Mouse (Mus musculus) liver, embryonic 11.5 days (tissue): ENCODE data around the gene Rhbdf1. TPM values are rescaled to one million over a fixed set of nuclear protein-coding genes. Genes with fewer than 3 reads are reported as not detected.
A peak's percentile ranks its signal among the peaks of the same experiment; 100 is the strongest.

Experiments
- ATAC-seq: fragments of 200-750 bp; cut with Nextera tagmentation; replicated peaks from 2 replicates; pipeline ENCODE4 v1.8.0; 2017; ENCODE audit warnings: moderate number of reproducible peaks, mild to moderate bottlenecking, moderate TSS enrichment, moderate library complexity; ENCODE audit not compliant: low FRiP score
- DNase-seq: peaks from one replicate; pipeline ENCODE4 v3.0.0-alpha.2; 2017; ENCODE audit warnings: low spot score
- H3K27ac ChIP-seq: fragments of 300-500 bp; sonication (generic); 2 replicates; pipeline ENCODE4 v1.5.1; 2014; ENCODE audit warnings: mild to moderate bottlenecking, low read depth, low read length, control low read depth
- H3K27me3 ChIP-seq: fragments of 300-500 bp; sonication (generic); replicated peaks from 2 replicates; pipeline ENCODE4 v1.6.1; 2014; ENCODE audit warnings: low read length, mixed read lengths; ENCODE audit not compliant: control insufficient read depth, insufficient read depth
- H3K36me3 ChIP-seq: fragments of 300-500 bp; sonication (generic); 2 replicates; pipeline ENCODE4 v1.6.1; 2014; ENCODE audit warnings: mild to moderate bottlenecking, low read length, moderate library complexity, mixed read lengths; ENCODE audit not compliant: control insufficient read depth, insufficient read depth
- H3K4me1 ChIP-seq: fragments of 300-500 bp; sonication (generic); replicated peaks from 2 replicates; pipeline ENCODE4 v1.6.1; 2014; ENCODE audit warnings: low read length, mixed read lengths; ENCODE audit not compliant: control insufficient read depth, insufficient read depth
- H3K4me2 ChIP-seq: fragments of 300-500 bp; sonication (generic); 2 replicates; pipeline ENCODE4 v1.6.1; 2014; ENCODE audit warnings: mild to moderate bottlenecking, control low read depth, moderate library complexity
- H3K4me3 ChIP-seq: fragments of 300-500 bp; sonication (generic); 2 replicates; pipeline ENCODE4 v1.5.1; 2014; ENCODE audit warnings: low read depth, low read length, control low read depth
- H3K9ac ChIP-seq: fragments of 300-500 bp; sonication (generic); 2 replicates; pipeline ENCODE4 v1.6.1; 2014; ENCODE audit warnings: low read depth, low read length, control low read depth
- H3K9me3 ChIP-seq: fragments of 300-500 bp; sonication (generic); 2 replicates; pipeline ENCODE4 v1.6.1; 2016; ENCODE audit warnings: low read length, inconsistent platforms, mixed read lengths; ENCODE audit not compliant: control insufficient read depth
- WGBS: fragments of 180-500 bp; shearing (Covaris S2); extraction: QIAGEN DNeasy Blood & Tissue Kit; methylation state at CpG from one replicate; pipeline ENCODE4 v1.1.7; 2014; 5-methylcytosine and 5-hydroxymethylcytosine counted together
- polyA plus RNA-seq: library from polyadenylated mRNA; unstranded; fragments of >200 nt; fragmentation: Nextera tagmentation; extraction: Ambion mirVana; gene quantifications from 2 replicates; pipeline ENCODE4 v1.2.1, GENCODE M21; 2014

The Rhbdf1 gene
- polyA plus RNA-seq, 1 experiment from 2014 or later = 19.1 TPM

GRCm38 (mm10) chr11:32262674-32263415 lies 40.7 kb upstream of the Rhbdf1 start:
- DNase-seq = no peak
- peak overlapping the region; percentile 77 for H3K27ac ChIP-seq
- H3K36me3 ChIP-seq = peaks cover 3% of the 10 kb centered on the region; the same call in 1 of the 2 replicates
- 73% methylated on average over 10 of the region's 10 CpGs for WGBS
- no peak for ATAC-seq
- H3K9me3 ChIP-seq = no peaks in the 10 kb centered on the region
- H3K9ac ChIP-seq = 0 out of 2 replicates have a peak overlapping the region, but pooled peaks have one; percentile 3
- H3K27me3 ChIP-seq = no peaks in the 10 kb centered on the region
- H3K4me1 ChIP-seq = peaks cover 28% of the 10 kb centered on the region
- H3K4me2 ChIP-seq = no peak overlapping the region
- H3K4me3 ChIP-seq = no peak overlapping the region

- Histone ChIP-seq H3K9ac (peak overlapping the region; percentile 41), H3K4me1 (peaks cover 23% of the 10 kb centered on the region), H3K9me3 (no peaks in the 10 kb centered on the region), H3K27ac (peak overlapping the region; percentile 93), H3K36me3 (peaks cover 3% of the 10 kb centered on the region; the same call in 1 of the 2 replicates), H3K4me2 (peak overlapping the region; percentile 44), H3K4me3 (no peak overlapping the region), H3K27me3 (no peaks in the 10 kb centered on the region)
- DNase-seq (no peak), ATAC-seq (no peak; the same call in 1 of the 2 replicates)
- 67% methylated on average over 3 of the region's 3 CpGs for WGBS
These were observed 34.5 kb upstream of the Rhbdf1 start for GRCm38 (mm10) chr11:32256566-32256965.

- peak overlapping the region; percentile 93 for H3K27ac ChIP-seq
- 57% methylated on average over 1 of the region's 1 CpGs for WGBS
- H3K27me3 ChIP-seq = no peaks in the 10 kb centered on the region
- H3K9ac ChIP-seq = peak overlapping the region; percentile 54
- peaks cover 2% of the 10 kb centered on the region; the same call in 1 of the 2 replicates for H3K36me3 ChIP-seq
- ATAC-seq (peak; percentile 100), DNase-seq (no peak)
- H3K4me2 ChIP-seq = peak overlapping the region; percentile 48
- H3K4me1 ChIP-seq = peaks cover 27% of the 10 kb centered on the region
- H3K4me3 ChIP-seq = no peak overlapping the region
- no peaks in the 10 kb centered on the region for H3K9me3 ChIP-seq
These were observed 34.0 kb upstream of the Rhbdf1 start for GRCm38 (mm10) chr11:32256146-32256545.

- Histone ChIP-seq H3K27ac (peak overlapping the region; percentile 47), H3K9ac (no peak overlapping the region), H3K4me3 (no peak overlapping the region), H3K9me3 (no peaks in the 10 kb centered on the region), H3K4me1 (peaks cover 39% of the 10 kb centered on the region), H3K27me3 (no peaks in the 10 kb centered on the region), H3K36me3 (peaks cover 8% of the 10 kb centered on the region), H3K4me2 (no peak overlapping the region)
- DNase-seq (no peak), ATAC-seq (no peak)
- 97% methylated on average over 1 of the region's 1 CpGs for WGBS
These were observed 31.0 kb upstream of the Rhbdf1 start for GRCm38 (mm10) chr11:32253121-32253520.

- Histone ChIP-seq H3K27ac (peak overlapping the region; percentile 92), H3K4me3 (no peak overlapping the region), H3K9ac (peak overlapping the region; percentile 55), H3K36me3 (peaks cover 11% of the 10 kb centered on the region), H3K27me3 (no peaks in the 10 kb centered on the region), H3K9me3 (no peaks in the 10 kb centered on the region), H3K4me2 (peak overlapping the region; percentile 30), H3K4me1 (peaks cover 37% of the 10 kb centered on the region)
- DNase-seq (no peak), ATAC-seq (peak; percentile 98)
- WGBS = 67% methylated on average over 8 of the region's 8 CpGs
These were observed 29.0 kb upstream of the Rhbdf1 start for GRCm38 (mm10) chr11:32250880-32251763.

GRCm38 (mm10) chr11:32248350-32248749 lies 26.2 kb upstream of the Rhbdf1 start:
- H3K9ac ChIP-seq = no peak overlapping the region
- H3K4me3 ChIP-seq = no peak overlapping the region
- no peaks in the 10 kb centered on the region for H3K27me3 ChIP-seq
- peaks cover 47% of the 10 kb centered on the region for H3K4me1 ChIP-seq
- no peaks in the 10 kb centered on the region for H3K9me3 ChIP-seq
- DNase-seq = no peak
- peak overlapping the region; percentile 78; the same call in 1 of the 2 replicates for H3K27ac ChIP-seq
- ATAC-seq = no peak
- 78% methylated on average over 3 of the region's 3 CpGs for WGBS
- H3K4me2 ChIP-seq = no peak overlapping the region
- H3K36me3 ChIP-seq = peaks cover 11% of the 10 kb centered on the region

- DNase-seq (no peak), ATAC-seq (no peak)
- no peak overlapping the region for H3K4me2 ChIP-seq
- H3K4me3 ChIP-seq = no peak overlapping the region
- H3K4me1 ChIP-seq = peaks cover 58% of the 10 kb centered on the region
- H3K36me3 ChIP-seq = peaks cover 9% of the 10 kb centered on the region
- H3K9ac ChIP-seq = 0 out of 2 replicates have a peak overlapping the region, but pooled peaks have one; percentile 31
- H3K9me3 ChIP-seq = no peaks in the 10 kb centered on the region
- H3K27me3 ChIP-seq = no peaks in the 10 kb centered on the region
- peak overlapping the region; percentile 78 for H3K27ac ChIP-seq
These were observed 25.0 kb upstream of the Rhbdf1 start for GRCm38 (mm10) chr11:32247068-32247467.

GRCm38 (mm10) chr11:32245614-32246013 lies 23.5 kb upstream of the Rhbdf1 start:
- no peak for DNase-seq
- Histone ChIP-seq H3K27ac (peak overlapping the region; percentile 97), H3K36me3 (peaks cover 9% of the 10 kb centered on the region), H3K9ac (peak overlapping the region; percentile 67), H3K4me1 (peaks cover 51% of the 10 kb centered on the region), H3K4me2 (peak overlapping the region; percentile 55), H3K27me3 (no peaks in the 10 kb centered on the region), H3K4me3 (0 out of 2 replicates have a peak overlapping the region, but pooled peaks have one; percentile 1), H3K9me3 (no peaks in the 10 kb centered on the region)
- 49% methylated on average over 6 of the region's 6 CpGs for WGBS
- peak; percentile 97 for ATAC-seq
